Mouse (Mus musculus): ENCODE data around the gene Nol6. TPM values are rescaled to one million over a fixed set of nuclear protein-coding genes. Genes with fewer than 3 reads are reported as not detected.

Nol6 gene
- total RNA-seq, 1 experiment from 2014 or later = 25.8 TPM

Other genes starting within 250 kb of the Nol6 start
- gene Spink4, start 204.4 kb downstream of the Nol6 start, total RNA-seq (2017) = not detected in 2 replicates
- gene Bag1, start 176.2 kb downstream of the Nol6 start, total RNA-seq (2017) = 272 and 383 TPM in 2 replicates
- 92.7 and 116 TPM in 2 replicates for gene Chmp5, start 176.0 kb downstream of the Nol6 start, total RNA-seq (2017)
- gene Nfx1, start 153.5 kb downstream of the Nol6 start, total RNA-seq (2017) = 72.2 and 82.7 TPM in 2 replicates
- not detected in 2 replicates for gene Aqp7, start 76.3 kb downstream of the Nol6 start, total RNA-seq (2017)
- gene Aqp3, start 26.3 kb downstream of the Nol6 start, total RNA-seq (2017) = not detected in 2 replicates
- 37.9 and 52.8 TPM in 2 replicates for gene Ube2r2, start 11.3 kb upstream of the Nol6 start, total RNA-seq (2017)
- gene Ubap2, start 150.7 kb upstream of the Nol6 start, total RNA-seq (2017) = 21.9 and 30.1 TPM in 2 replicates
- 25.5 and 35.0 TPM in 2 replicates for gene Dcaf12, start 190.4 kb upstream of the Nol6 start, total RNA-seq (2017)
- 37.3 and 44.5 TPM in 2 replicates for gene Ubap1, start 224.5 kb upstream of the Nol6 start, total RNA-seq (2017)

All from hematopoietic stem cell, adult 5-6 weeks (primary cell).